In the genomic region with DNA sequence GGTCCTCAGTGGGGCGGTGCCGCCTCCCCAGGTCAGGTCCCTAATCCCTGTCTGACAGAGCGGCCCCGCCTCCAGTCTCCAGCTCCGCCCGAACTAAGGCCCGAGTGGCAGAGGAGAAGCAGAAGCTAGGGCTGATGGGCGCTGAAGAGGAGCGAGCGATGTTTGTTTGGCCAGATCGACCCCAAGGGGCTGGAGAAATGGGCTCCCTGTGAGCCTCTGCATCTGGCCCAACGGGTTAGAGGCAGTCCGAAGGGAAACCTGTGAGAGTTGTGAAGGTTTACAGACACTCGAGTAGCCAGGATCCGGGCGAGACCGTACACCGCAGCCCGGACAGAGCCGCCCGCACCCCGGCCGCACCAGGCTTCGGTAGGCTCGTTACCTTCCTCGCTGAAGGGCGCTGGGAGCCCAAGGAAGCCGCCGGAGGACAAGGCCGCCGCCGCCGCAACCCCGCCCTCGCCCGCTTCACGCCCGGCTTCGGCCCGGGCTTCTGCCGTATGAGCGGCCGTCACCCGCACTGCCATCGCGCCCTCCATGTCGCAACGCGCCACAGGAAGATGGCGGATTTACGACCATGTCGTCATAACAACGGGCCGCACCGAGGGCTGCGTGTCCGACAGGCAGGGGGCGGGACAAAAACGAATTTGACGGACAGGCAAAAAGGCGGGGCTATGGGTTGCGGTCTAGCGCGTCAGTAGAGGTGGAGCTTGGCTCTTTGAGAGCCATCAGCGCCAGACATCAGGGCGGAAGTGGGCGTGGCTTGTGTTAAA, we compare ENCODE assay signal across 8 mouse cellular contexts. TPM values are rescaled to one million over a fixed set of nuclear protein-coding genes. Genes with fewer than 3 reads are reported as not detected.
A peak's percentile ranks its signal among the peaks of the same experiment; 100 is the strongest.
DNase-seq lines count a peak whose midpoint lies in the region; ATAC-seq and TF ChIP-seq lines count a peak whose summit lies in the region.

No protein-coding gene starts in this region.

- H3K4me1 ChIP-seq in hindbrain, postnatal 0 days (ENCODE audit: insufficient read depth, low read length): 0 out of 2 replicates have a peak, but pooled peaks cover 8% of the 10 kb centered on the region

- no peaks in the 10 kb centered on the region for H3K9me3 ChIP-seq in hindbrain, postnatal 0 days (ENCODE audit: low read length)

- H3K4me3 ChIP-seq in hindbrain, postnatal 0 days (ENCODE audit: low read length): peak overlapping the region; percentile 78
- peak overlapping the region; percentile 71 for H3K4me3 ChIP-seq in left cerebral cortex, adult 2 months

- intact Hi-C loops in left cerebral cortex, adult 2 months (cut with DNase I): no loop called here

- 0 out of 2 replicates have a peak, but pooled peaks have one; percentile 36 for TF ChIP-seq CTCF in hindbrain, postnatal 0 days (IDR thresholded peaks at IDR 0.05; ENCODE audit: low read depth)
- no peak for TF ChIP-seq CTCF in left cerebral cortex, adult 2 months (IDR thresholded peaks at IDR 0.05)

- peak overlapping the region; percentile 94 for H3K27ac ChIP-seq in hindbrain, postnatal 0 days
- H3K27ac ChIP-seq in left cerebral cortex, adult 2 months: peak overlapping the region; percentile 97

- WGBS in hindbrain, postnatal 0 days: under 1% methylated on average over 67 of the region's 67 CpGs

- H3K9ac ChIP-seq in hindbrain, postnatal 0 days (replicated peaks; ENCODE audit: low read length): peak overlapping the region; percentile 89

- peaks cover 9% of the 10 kb centered on the region for H3K36me3 ChIP-seq in hindbrain, postnatal 0 days (ENCODE audit: insufficient read depth, low read length)

- peak; percentile 99 for DNase-seq in WW6 (ENCODE audit: low read depth, low spot score)
- peak; percentile 94 to 98 for DNase-seq in cerebellum, postnatal 4 days (ENCODE audit: low spot score in 2 of 2)
- DNase-seq in gastrocnemius, adult 18-20 months (ENCODE audit: low spot score): peak; percentile 100
- peak; percentile 100 for DNase-seq in hindbrain, postnatal 0 days (ENCODE audit: low spot score)
- peak; percentile 98 to 99 for DNase-seq in left cerebral cortex, adult 2 months (ENCODE audit: extremely low spot score in 1 of 2, low spot score in 2 of 2)
- DNase-seq in right cerebral cortex, adult 2 months (ENCODE audit: low spot score in 2 of 2): peak; percentile 99
- DNase-seq in urinary bladder, postnatal 14 days (ENCODE audit: low spot score): peak; percentile 100

- H3K27me3 ChIP-seq in hindbrain, postnatal 0 days (ENCODE audit: insufficient read depth, low read length): no peaks in the 10 kb centered on the region

- ATAC-seq in hindbrain, postnatal 0 days: peak; percentile 96
- ATAC-seq in megakaryocyte, adult 5-6 weeks (ENCODE audit: poor library complexity, severe bottlenecking): peak; percentile 96

- H3K4me2 ChIP-seq in hindbrain, postnatal 0 days (ENCODE audit: low read depth, low read length): peak overlapping the region; percentile 65

RNA-seq across cellular contexts. Expression of a gene that starts 12.0 kb away (rescaled TPM):
- total RNA-seq in gastrocnemius, adult 18-20 months (2021): 1 to 10 TPM; 1.0 to 1.3 TPM
- total RNA-seq in hindbrain, postnatal 0 days (2014; rRNA removed): 4.7 and 7.0 TPM in 2 replicates
- polyA plus RNA-seq in hindbrain, postnatal 0 days (2015; fragmentation: Nextera tagmentation; extraction: Ambion mirVana): 0.71 and 1.1 TPM in 2 replicates
- 10 to 100 TPM in 1 of 2 experiments, 1 to 10 TPM in 1; 6.8 to 14.8 TPM for total RNA-seq in left cerebral cortex, adult 2 months (2021)
- total RNA-seq in megakaryocyte, adult 5-6 weeks (2015): 2.6 and 4.7 TPM in 2 replicates
- total RNA-seq in megakaryocyte, adult 5-6 weeks (2017): 1.4 and 1.7 TPM in 2 replicates

RNA-seq across cellular contexts. Expression of a gene that starts 15.2 kb away (rescaled TPM):
- 10 to 100 TPM; 10.8 TPM for total RNA-seq in gastrocnemius, adult 18-20 months (2021)
- total RNA-seq in hindbrain, postnatal 0 days (2014; rRNA removed): 32.4 and 36.3 TPM in 2 replicates
- polyA plus RNA-seq in hindbrain, postnatal 0 days (2015; fragmentation: Nextera tagmentation; extraction: Ambion mirVana): 28.0 and 33.5 TPM in 2 replicates
- total RNA-seq in left cerebral cortex, adult 2 months (2021): 10 to 100 TPM; 37.7 to 41.7 TPM
- 20.7 and 27.5 TPM in 2 replicates for total RNA-seq in megakaryocyte, adult 5-6 weeks (2015)
- total RNA-seq in megakaryocyte, adult 5-6 weeks (2017): 14.2 and 14.5 TPM in 2 replicates

RNA-seq across cellular contexts. Expression of a gene that starts 15.3 kb away (rescaled TPM):
- 10 to 100 TPM; 47.6 to 52.1 TPM for total RNA-seq in gastrocnemius, adult 18-20 months (2021)
- total RNA-seq in hindbrain, postnatal 0 days (2014; rRNA removed): 71.7 and 74.1 TPM in 2 replicates
- 94.1 and 97.6 TPM in 2 replicates for polyA plus RNA-seq in hindbrain, postnatal 0 days (2015; fragmentation: Nextera tagmentation; extraction: Ambion mirVana)
- 10 to 100 TPM; 65.8 to 69.6 TPM for total RNA-seq in left cerebral cortex, adult 2 months (2021)
- total RNA-seq in megakaryocyte, adult 5-6 weeks (2015): 20.7 and 25.5 TPM in 2 replicates
- 14.5 and 14.6 TPM in 2 replicates for total RNA-seq in megakaryocyte, adult 5-6 weeks (2017)

RNA-seq across cellular contexts. Expression of a gene that starts 18.7 kb away (rescaled TPM):
- under 1 TPM in 1 of 2 experiments, not detected in 1; 0.31 TPM for total RNA-seq in gastrocnemius, adult 18-20 months (2021)
- total RNA-seq in hindbrain, postnatal 0 days (2014; rRNA removed): 0.47 and 4.0 TPM in 2 replicates
- 1.3 and 1.4 TPM in 2 replicates for polyA plus RNA-seq in hindbrain, postnatal 0 days (2015; fragmentation: Nextera tagmentation; extraction: Ambion mirVana)
- 1 to 10 TPM; 1.7 to 1.9 TPM for total RNA-seq in left cerebral cortex, adult 2 months (2021)
- 0.75 TPM in 1 of 2 replicates, not detected in the other for total RNA-seq in megakaryocyte, adult 5-6 weeks (2015)
- 0.26 TPM in 1 of 2 replicates, not detected in the other for total RNA-seq in megakaryocyte, adult 5-6 weeks (2017)

RNA-seq across cellular contexts. Expression of a gene that starts 23.9 kb away (rescaled TPM):
- 10 to 100 TPM in 1 of 2 experiments, 1 to 10 TPM in 1; 9.9 to 11.1 TPM for total RNA-seq in gastrocnemius, adult 18-20 months (2021)
- 45.9 and 55.3 TPM in 2 replicates for total RNA-seq in hindbrain, postnatal 0 days (2014; rRNA removed)
- polyA plus RNA-seq in hindbrain, postnatal 0 days (2015; fragmentation: Nextera tagmentation; extraction: Ambion mirVana): 26.3 and 26.4 TPM in 2 replicates
- total RNA-seq in left cerebral cortex, adult 2 months (2021): 10 to 100 TPM; 34.5 to 37.1 TPM
- 12.5 and 14.6 TPM in 2 replicates for total RNA-seq in megakaryocyte, adult 5-6 weeks (2015)
- total RNA-seq in megakaryocyte, adult 5-6 weeks (2017): 42.3 and 43.2 TPM in 2 replicates

Comparison
In these comparisons a context has a peak if more than half of its experiments do, and no peak if none do; other contexts are left out.
1. Peak in every context shown above with its lines: DNase-seq, ATAC-seq, H3K4me3 ChIP-seq and H3K27ac ChIP-seq.